Mouse (Mus musculus): ENCODE measurements around the gene Tedc1. TPM values are rescaled to one million over a fixed set of nuclear protein-coding genes. Genes with fewer than 3 reads are reported as not detected.

The Tedc1 gene
- polyA plus RNA-seq, 1 experiment from 2014 or later, result 60.2 TPM

DNA sequence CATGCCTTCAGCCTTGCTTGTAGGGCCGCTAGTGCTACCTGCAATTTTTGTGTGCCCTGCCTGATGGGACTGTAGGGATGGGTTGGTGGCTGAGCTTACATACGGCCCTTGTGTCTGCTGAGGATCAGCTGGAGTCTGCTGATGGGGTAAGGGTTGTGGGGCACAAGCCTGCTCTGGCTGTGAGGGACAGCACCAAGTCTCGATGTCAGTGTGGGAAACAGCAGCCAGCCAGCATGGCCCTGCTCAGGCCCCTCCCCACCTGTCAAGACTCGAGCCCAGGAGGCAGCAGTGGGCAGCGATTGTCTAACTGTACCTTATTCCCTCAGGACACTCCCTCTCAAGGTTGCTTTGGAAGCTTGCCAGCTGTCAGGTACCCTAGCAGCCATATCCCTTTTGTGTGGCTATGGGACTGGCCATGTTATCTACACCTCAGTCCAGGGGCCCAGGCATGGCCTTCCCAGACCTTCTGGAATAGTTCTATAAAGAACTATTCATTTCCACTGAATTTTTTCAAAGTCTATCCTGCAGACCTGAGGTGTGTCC is 22.3 kb upstream of the Tedc1 start:
- H3K9me3 ChIP-seq (replicated peaks), result no peaks in the 10 kb centered on the region
- peaks cover 4% of the 10 kb centered on the region for H3K4me1 ChIP-seq
- whole genome bisulfite sequencing, result 91% methylated on average over 5 of the region's 5 CpGs
- H3K36me3 ChIP-seq, result peaks cover 100% of the 10 kb centered on the region
- H3K27me3 ChIP-seq (ENCODE audit: low read depth, poor library complexity, severe bottlenecking), result no peaks in the 10 kb centered on the region
- DNase-seq (ENCODE audit: low spot score), result no peak
- H3K27ac ChIP-seq, result no peak overlapping the region
- H3K4me3 ChIP-seq, result no peak overlapping the region

DNA sequence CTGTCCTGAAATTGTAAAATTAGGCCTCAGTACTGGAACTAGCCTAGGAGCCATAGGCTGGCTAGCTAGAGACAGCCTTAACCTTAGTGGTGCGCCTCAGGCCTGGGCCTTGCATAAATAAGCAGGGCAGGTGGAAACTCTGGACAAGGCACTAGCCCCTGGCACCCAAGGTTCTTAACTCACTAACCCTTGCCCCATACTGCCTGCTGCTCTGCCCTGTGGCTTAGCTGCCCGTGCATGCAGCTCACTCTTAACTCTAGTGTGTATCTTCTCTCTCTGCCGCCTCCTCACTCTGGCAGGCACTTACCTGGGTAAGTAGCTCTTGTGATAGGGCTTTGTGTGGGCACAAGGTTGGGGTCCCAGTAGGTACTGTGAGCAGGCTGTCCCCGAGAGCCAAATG is 21.7 kb upstream of the Tedc1 start:
- peaks cover 96% of the 10 kb centered on the region for H3K36me3 ChIP-seq
- no peak overlapping the region for H3K4me3 ChIP-seq
- WGBS, result 93% methylated on average over 4 of the region's 4 CpGs
- no peaks in the 10 kb centered on the region for H3K9me3 ChIP-seq (replicated peaks)
- peaks cover 10% of the 10 kb centered on the region for H3K4me1 ChIP-seq
- DNase-seq (ENCODE audit: low spot score), result no peak
- H3K27ac ChIP-seq, result no peak overlapping the region
- H3K27me3 ChIP-seq (ENCODE audit: low read depth, poor library complexity, severe bottlenecking), result no peaks in the 10 kb centered on the region

DNA sequence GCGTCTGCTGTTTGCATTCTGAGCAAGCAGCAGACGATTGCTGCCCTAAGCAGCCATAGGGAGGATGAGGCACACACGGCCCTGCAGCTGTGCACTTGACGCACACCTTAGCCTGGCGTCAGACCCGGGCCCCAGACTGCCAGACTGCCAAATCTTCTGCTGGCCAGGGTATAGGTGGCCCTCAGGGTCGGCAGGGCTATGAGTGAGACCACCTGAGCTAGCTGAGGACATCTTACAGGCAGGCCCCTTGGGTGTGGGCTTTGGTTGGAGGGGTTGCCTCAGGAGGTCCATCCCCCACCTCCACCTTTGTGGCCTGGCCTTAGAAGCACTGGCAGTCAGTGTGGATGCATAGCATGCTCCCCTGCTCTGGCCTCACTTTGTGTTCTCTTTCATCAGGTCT is 20.8 kb upstream of the Tedc1 start:
- WGBS, result 91% methylated on average over 7 of the region's 7 CpGs
- Histone ChIP-seq H3K4me3 (no peak overlapping the region), H3K4me1 (peaks cover 19% of the 10 kb centered on the region), H3K27me3 (ENCODE audit: low read depth, poor library complexity, severe bottlenecking) (peaks cover 4% of the 10 kb centered on the region), H3K27ac (no peak overlapping the region), H3K9me3 (replicated peaks) (no peaks in the 10 kb centered on the region), H3K36me3 (peaks cover 87% of the 10 kb centered on the region)
- no peak for DNase-seq (ENCODE audit: low spot score)

DNA sequence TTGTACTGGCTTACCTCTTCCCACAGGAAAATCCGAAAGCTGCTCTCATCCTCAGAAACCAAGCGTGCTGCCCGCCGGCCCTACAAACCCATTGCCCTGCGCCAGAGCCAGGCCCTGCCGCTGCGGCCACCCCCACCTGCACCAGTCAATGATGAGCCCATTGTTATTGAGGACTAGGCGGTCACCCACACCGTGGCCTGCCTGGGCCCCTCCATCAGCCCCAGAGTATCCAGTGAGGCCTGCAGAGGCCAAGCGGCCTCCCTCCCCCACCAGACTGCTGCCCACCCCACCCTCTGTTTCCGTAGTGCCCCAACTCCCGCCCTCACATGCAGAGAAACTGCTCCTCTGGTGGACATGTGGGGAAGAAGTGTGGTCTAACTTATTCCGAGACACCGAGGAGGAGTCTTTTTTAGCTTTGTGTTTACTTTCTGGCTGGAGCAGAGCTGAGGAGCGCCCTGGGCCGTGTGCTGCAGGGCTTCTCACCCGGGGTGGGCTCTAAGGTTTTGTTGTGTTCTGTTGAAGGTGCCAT is 19.7 kb upstream of the Tedc1 start:
- 90% methylated on average over 17 of the region's 17 CpGs for WGBS
- peaks cover 29% of the 10 kb centered on the region for H3K4me1 ChIP-seq
- no peak overlapping the region for H3K4me3 ChIP-seq
- peaks cover 75% of the 10 kb centered on the region for H3K36me3 ChIP-seq
- H3K9me3 ChIP-seq (replicated peaks), result no peaks in the 10 kb centered on the region
- peaks cover 15% of the 10 kb centered on the region for H3K27me3 ChIP-seq (ENCODE audit: low read depth, poor library complexity, severe bottlenecking)
- DNase-seq (ENCODE audit: low spot score), result no peak
- H3K27ac ChIP-seq, result no peak overlapping the region

DNA sequence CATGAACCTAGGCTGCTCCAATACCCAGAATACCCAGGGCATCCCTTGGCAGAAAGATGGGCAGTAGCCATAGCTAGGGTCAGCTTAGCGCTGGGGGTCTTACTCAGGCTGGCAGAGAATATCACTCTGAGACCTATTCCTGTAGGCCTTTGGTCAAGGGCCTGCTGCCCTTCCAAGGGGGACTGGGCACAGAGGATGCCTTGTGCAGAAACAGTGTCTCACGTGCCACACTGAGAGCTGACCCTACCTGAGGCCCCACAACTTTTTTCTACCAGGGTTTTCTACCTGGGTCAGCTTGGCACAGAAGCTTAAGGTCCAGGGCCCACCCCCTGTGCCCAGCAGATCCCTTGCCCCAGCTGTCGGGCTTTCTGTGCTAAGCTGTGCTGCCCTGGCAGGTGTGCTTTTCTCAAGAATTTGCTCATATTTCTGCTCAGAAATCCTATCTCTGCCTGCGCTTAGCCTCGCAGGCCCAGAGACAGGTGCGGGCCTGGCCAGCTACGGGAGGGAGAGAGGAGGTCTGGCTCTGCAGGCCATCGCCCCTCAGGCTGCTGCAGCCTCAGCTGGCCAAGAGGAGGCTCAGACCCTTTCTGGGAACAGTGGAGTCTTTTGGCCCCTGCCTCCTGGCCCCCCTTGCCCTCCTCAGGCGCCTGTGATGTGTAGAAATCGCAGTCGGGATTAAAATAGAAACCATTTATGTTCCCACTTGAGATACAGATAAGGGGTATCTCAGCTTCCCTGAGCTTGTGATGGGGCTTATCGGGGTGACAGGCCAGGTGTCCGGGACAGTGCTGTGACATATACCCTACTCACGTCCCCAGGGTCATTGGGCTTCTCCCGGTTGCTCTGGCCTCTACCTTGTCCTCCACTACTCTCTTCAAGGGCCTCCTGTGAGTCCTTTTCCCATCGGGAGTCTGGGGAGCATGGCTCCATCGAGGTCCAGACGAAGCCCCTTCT is 18.7 kb upstream of the Tedc1 start:
- peaks cover 25% of the 10 kb centered on the region for H3K27me3 ChIP-seq (ENCODE audit: low read depth, poor library complexity, severe bottlenecking)
- peaks cover 39% of the 10 kb centered on the region for H3K4me1 ChIP-seq
- H3K36me3 ChIP-seq, result peaks cover 65% of the 10 kb centered on the region
- H3K9me3 ChIP-seq (replicated peaks), result no peaks in the 10 kb centered on the region
- H3K27ac ChIP-seq, result no peak overlapping the region
- WGBS, result 90% methylated on average over 18 of the region's 18 CpGs
- no peak for DNase-seq (ENCODE audit: low spot score)
- no peak overlapping the region for H3K4me3 ChIP-seq

GRCm38 (mm10) chr12:113138291-113138690 is 17.9 kb upstream of the Tedc1 start:
- no peak overlapping the region for H3K27ac ChIP-seq
- peaks cover 33% of the 10 kb centered on the region for H3K27me3 ChIP-seq (ENCODE audit: low read depth, poor library complexity, severe bottlenecking)
- 83% methylated on average over 6 of the region's 6 CpGs for WGBS
- H3K36me3 ChIP-seq, result peaks cover 58% of the 10 kb centered on the region
- peaks cover 46% of the 10 kb centered on the region for H3K4me1 ChIP-seq
- H3K4me3 ChIP-seq, result no peak overlapping the region
- no peak for DNase-seq (ENCODE audit: low spot score)
- H3K9me3 ChIP-seq (replicated peaks), result no peaks in the 10 kb centered on the region

GRCm38 (mm10) chr12:113138901-113139864 is 17.0 kb upstream of the Tedc1 start:
- 56% methylated on average over 11 of the region's 11 CpGs for WGBS
- Histone ChIP-seq H3K36me3 (peaks cover 49% of the 10 kb centered on the region), H3K4me1 (peaks cover 46% of the 10 kb centered on the region), H3K27me3 (ENCODE audit: low read depth, poor library complexity, severe bottlenecking) (peaks cover 41% of the 10 kb centered on the region), H3K4me3 (peak overlapping the region; percentile 60), H3K9me3 (replicated peaks) (no peaks in the 10 kb centered on the region), H3K27ac (peak overlapping the region; percentile 68)
- DNase-seq (ENCODE audit: low spot score), result no peak

GRCm38 (mm10) chr12:113139908-113140615 is 16.2 kb upstream of the Tedc1 start, which contains the start of gene Crip2:
TSS of gene Crip2 (plus strand) at chr12:113140236.
- no peaks in the 10 kb centered on the region for H3K9me3 ChIP-seq (replicated peaks)
- peak; percentile 90 for DNase-seq (ENCODE audit: low spot score)
- H3K4me3 ChIP-seq, result peak within 1 kb of the TSS; percentile 60
- H3K4me1 ChIP-seq, result peaks cover 48% of the 10 kb centered on the region
- peak within 1 kb of the TSS; percentile 68 for H3K27ac ChIP-seq
- 2% methylated on average over 68 of the region's 68 CpGs for WGBS
- H3K27me3 ChIP-seq (ENCODE audit: low read depth, poor library complexity, severe bottlenecking), result peaks cover 47% of the 10 kb centered on the region
- peaks cover 42% of the 10 kb centered on the region for H3K36me3 ChIP-seq

DNA sequence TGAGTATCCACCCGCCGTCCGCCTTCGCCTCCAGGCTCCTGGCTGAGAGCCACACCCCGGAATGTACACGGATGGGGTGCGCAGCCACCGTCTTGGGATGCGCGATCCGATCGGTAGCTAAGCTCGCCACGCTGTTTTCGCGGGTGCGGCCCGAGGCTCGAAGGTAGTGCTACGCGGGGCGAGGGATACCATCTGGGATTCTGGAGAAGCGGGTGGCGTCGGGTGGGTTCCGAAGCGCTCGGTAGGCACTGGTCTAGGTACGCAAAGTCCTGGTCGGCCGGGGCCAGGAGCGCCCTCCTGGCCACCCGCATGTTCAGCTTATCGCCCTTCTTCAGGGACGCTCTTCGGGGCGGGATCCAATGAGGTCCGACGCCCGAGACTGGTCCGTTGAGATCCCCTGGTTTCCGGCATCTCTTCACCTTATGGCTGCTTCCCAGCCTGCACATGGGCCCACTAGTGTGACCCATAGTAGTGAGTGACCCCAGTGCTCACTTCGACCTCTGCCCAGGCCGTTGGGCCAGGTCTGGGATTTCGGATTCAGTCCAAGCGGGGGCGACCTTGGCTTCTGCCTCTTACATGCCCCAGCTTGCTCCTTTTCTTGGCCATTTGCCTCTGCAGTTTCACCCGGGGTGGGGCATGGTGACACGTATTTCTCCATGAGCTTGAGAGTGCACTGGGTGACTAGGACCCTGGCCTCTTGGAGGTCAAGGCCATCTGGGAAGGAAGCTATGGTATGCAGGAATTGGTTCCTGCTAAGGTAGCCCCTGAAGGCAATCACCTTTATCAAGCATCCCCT is 15.4 kb upstream of the Tedc1 start:
- Histone ChIP-seq H3K27ac (peak overlapping the region; percentile 68; the same call in 1 of the 2 replicates), H3K27me3 (ENCODE audit: low read depth, poor library complexity, severe bottlenecking) (peaks cover 49% of the 10 kb centered on the region), H3K4me1 (peaks cover 48% of the 10 kb centered on the region), H3K36me3 (peaks cover 35% of the 10 kb centered on the region), H3K9me3 (replicated peaks) (no peaks in the 10 kb centered on the region), H3K4me3 (peak overlapping the region; percentile 60)
- 3% methylated on average over 49 of the region's 49 CpGs for WGBS
- no peak for DNase-seq (ENCODE audit: low spot score)

DNA sequence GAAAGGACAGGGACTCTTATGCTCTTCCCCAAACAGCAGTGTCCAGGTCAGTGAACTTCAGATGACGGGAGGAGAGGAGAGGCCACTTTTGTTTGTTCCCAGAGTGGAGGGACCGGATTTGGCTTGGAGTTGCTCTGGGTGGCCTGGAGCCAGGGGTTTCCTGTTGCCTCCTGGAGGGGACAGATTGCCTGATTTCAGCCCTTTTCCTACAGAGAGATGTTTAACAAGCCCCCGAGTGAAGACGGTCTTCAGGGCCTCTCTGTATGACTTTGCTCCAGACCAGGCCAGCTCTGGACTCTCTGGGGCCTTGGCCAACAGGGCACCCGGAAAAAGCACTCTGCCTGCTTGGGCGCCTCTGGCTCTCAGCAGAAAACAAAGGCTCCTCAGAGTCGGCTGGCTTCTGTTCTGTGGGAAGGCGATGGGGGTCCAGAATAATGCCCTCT is 14.7 kb upstream of the Tedc1 start:
- Histone ChIP-seq H3K27ac (no peak overlapping the region), H3K9me3 (replicated peaks) (no peaks in the 10 kb centered on the region), H3K36me3 (peaks cover 28% of the 10 kb centered on the region), H3K4me3 (peak overlapping the region; percentile 60), H3K4me1 (peaks cover 53% of the 10 kb centered on the region), H3K27me3 (ENCODE audit: low read depth, poor library complexity, severe bottlenecking) (peaks cover 56% of the 10 kb centered on the region)
- 62% methylated on average over 8 of the region's 8 CpGs for WGBS
- no peak for DNase-seq (ENCODE audit: low spot score)

Data from limb, embryonic 10.5 days (tissue).